Mouse (Mus musculus) CD4-positive helper T cell, adult 2 months (primary cell): Measurements from ENCODE around the gene Mfsd6l.

Experiments used
- DNase-seq: peaks from one replicate; pipeline ENCODE4 v3.0.0-alpha.2; 2012; ENCODE audit warnings: low read depth, missing footprints, low spot score

Gene Mfsd6l

DNA sequence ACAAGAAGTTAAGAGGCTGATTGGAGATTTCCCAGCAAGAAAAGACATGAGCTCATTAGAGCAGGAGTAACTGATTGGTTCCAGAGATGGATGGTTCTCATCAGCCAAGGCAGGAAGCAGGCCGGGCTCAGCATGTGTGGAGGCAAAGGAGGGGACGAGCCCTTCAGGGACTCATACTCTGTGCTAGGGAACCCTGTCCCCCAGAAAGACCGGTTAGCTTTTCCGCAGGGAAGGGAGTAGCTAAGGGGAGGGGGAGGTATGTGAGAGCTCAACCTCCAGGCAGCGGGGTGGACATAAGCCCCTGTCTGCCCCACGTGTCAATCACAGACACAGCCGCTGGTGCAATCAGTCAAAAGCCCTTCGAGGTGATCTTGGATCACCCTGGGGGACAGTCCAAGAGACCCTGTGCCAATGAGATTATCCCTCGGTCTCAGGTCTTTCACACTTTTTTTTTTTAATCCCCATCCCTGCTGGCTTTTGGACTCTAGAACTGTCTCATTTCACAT, 45.6 kb downstream of the Mfsd6l start:
- DNase-seq = no peak

DNA sequence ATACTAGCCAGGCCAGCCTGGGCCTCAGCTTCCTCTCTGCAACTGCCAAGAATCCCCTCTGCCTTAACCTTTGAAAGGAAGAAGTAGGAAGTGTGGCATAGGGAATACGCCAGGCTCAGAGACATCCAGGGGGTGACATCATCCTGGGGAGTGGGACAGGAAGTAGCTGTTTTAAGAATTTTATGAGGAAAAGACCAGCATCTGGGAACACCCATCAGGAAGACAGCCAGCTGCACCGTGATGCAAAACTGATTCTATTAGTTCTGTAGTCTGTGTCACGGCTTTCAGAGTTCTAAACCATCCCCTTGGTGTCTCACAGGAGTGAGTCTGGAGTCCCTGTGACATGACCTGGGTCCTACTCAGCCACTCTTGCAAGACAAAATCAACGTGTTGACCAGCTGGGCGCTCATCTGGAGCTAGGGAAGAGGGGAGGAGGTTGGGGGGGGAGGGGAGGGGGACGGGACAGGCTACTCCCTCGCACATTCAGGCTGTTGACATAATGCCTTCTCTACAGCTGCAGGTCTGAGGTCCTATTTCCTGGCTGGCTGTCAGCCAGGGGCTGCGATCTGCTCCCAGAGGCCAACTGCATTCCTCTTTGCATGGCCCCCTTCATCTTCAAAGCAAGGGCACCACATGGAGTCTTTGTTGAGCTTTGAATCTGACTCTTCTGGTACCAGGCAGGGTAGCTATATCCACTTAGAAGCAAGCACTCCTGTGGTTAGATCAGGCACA, 46.4 kb downstream of the Mfsd6l start:
- DNase-seq = no peak

DNA sequence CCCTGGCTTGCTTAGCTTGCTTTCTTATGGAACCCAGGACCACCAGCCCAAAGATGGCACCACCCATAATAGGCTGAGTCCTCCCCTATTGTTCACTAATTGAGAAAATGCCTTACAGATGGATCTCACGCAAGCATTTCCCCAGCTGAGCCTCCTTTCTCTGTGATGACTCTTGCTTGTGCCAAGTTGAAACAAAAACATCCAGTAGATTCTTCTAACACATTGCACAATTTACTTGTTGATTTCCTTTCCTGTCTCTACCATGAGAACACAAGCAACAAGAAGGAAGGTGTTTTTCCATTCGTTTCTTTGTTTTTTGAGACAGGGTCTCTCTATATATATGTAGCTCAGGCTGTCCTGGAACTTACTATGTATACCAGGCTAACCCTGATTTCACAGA, 51.1 kb downstream of the Mfsd6l start:
- no peak for DNase-seq
